Mouse (Mus musculus): ENCODE results near the gene Gm45711.
"Not testable (repeated sequence)": the region's sequence is repeated elsewhere in the genome, so short reads cannot be mapped to it uniquely, and the experiment has no call there.

GRCm38 (mm10) chr8:104312023-104312422, 2.1 kb upstream of the Gm45711 start:
- not testable (repeated sequence) for TF ChIP-seq POLR2A (IDR thresholded peaks at IDR 0.05; ENCODE audit: insufficient read depth, low read depth, low read length); CTCF (IDR thresholded peaks at IDR 0.05)
